Mouse (Mus musculus): ENCODE measurements around the gene Ttc39d. TPM values are rescaled to one million over a fixed set of nuclear protein-coding genes. Genes with fewer than 3 reads are reported as not detected.
A peak's percentile ranks its signal among the peaks of the same experiment; 100 is the strongest.
"Not testable (repeated sequence)": the region's sequence is repeated elsewhere in the genome, so short reads cannot be mapped to it uniquely, and the experiment has no call there.

Gene Ttc39d
- polyA plus RNA-seq, 1 experiment: not detected

DNA sequence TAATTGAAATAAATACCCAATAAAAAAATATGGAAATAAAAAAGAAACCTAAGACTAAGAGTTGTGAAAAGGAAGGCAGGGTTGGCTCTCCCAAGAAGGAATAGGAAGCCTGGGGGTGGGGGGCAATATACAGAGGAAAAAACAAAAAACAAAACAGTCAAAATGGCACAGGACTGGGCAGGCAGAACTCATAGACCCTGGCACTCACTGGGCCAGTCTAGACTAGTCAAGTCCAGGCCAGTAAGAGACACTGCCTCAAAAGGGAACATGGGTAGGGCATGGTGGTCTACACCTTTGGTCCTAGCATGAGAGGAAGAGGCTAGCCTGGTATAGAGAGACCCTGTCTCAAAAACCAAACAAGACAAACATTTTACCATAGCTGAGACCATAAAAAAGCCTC, 26.8 kb upstream of the Ttc39d start:
- DNase-seq (ENCODE audit: low read depth, low spot score): no peak

DNA sequence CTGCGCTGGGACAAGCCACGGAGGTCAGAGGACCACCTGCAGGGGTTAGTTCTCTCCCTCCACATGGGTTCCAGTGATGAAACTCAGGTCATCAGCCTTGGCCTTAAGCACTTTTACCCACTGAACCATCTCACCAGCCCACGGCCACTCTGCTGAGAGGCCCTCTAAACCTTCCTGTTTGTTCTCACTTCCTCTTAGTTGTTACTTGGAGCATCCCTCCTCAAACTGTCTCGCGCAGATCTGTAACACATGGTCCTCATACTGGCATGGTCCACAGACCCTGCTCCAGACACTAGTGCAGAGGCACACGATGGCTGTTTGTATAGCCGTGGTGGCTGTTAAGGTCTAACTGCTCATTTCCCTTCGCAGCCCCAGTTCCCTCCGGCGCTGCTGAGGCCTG, 23.6 kb upstream of the Ttc39d start:
- WGBS: 84% methylated on average over 10 of the region's 10 CpGs
- no peak for DNase-seq (ENCODE audit: low read depth, low spot score)

DNA sequence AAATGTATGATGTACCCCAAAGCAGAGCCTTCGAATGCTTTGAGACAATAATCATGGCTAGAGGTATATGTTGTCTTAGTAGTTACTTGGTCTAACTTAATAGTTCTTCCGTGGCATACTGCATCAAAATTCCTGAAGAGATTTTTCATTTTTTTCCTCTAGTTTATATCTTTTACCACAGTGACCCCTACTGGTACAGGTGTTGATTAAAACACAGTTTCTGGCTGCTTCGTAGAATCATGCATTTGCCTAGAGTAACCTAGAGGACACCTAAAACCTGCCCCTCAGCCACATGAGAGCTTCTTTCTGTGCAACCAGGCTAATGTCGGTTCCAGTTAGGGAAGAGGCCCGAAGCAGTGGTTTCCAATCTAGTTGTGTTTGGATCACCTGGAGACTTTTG, 14.2 kb upstream of the Ttc39d start:
- WGBS: 55% methylated on average over 5 of the region's 5 CpGs
- DNase-seq (ENCODE audit: low read depth, low spot score): no peak

GRCm38 (mm10) chr17:80199160-80199778, 8.0 kb upstream of the Ttc39d start:
- 94% methylated on average over 3 of the region's 3 CpGs for WGBS
- no peak for DNase-seq (ENCODE audit: low read depth, low spot score)

- WGBS: 2% methylated on average over 5 of the region's 5 CpGs
- no peak for DNase-seq (ENCODE audit: low read depth, low spot score)
Observed at GRCm38 (mm10) chr17:80205657-80206056, 1.6 kb upstream of the Ttc39d start.

DNA sequence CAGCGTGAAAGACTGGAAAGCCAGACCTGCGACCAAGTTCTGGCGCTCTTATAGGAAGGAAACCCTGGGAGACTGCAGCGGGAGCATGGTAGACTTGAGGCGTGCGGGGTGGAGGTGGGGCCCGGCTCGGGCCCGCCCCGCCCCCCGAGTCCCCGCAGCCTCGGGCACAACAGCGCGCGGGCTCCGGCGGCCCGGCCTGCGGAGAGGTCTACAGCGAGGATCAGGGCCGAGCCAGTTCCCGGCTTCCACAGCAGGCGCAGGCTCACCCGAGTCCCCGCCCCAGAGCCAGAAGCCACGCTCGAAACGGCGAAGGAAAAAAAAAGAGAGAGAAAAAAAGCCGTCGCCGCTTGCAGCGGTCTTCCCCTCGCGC, 974 bp upstream of the Ttc39d start:
- WGBS: under 1% methylated on average over 36 of the region's 36 CpGs
- DNase-seq (ENCODE audit: low read depth, low spot score): no peak

DNA sequence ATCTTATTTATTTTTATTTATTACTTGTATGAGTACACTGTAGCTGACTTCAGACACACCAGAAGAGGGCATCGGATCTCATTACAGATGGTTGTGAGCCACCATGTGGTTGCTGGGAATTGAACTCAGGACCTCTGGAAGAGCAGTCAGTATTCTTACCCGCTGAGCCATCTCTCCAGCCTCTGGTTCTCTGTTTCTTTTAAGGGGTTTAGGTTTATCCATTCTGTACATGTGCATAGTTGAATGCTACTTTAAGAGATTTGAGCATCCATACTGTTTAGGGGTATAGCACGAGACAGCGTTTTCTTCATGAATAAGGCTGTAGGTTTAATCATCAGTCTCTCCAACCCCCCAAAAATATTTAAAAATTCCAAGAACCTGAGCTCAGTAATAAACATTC, 6.7 kb downstream of the Ttc39d start:
- not testable (repeated sequence) for DNase-seq (ENCODE audit: low read depth, low spot score)
- 90% methylated on average over 4 of the region's 4 CpGs for WGBS

DNA sequence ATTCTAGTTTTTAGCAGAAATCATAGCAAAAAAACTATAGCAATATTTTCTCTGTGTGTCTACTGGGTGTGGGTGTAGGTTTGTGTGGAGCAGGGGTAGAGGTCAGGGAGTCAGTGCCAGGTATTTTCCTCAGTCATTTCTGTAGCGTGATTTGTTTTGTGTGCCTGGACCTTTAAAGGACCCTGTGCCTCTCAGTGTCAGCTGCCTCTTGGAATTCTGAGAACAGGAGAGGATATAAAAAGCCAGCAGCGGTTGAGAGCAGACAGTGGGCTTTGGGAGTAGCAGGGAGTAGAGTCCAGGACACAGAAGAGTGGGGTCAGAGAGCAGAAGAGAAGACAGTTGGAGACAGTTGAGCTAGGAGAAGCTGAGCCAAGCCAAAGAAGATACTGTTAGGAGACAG, 12.9 kb downstream of the Ttc39d start:
- DNase-seq (ENCODE audit: low read depth, low spot score): no peak
- 58% methylated on average over 2 of the region's 2 CpGs for WGBS

- no peak for DNase-seq (ENCODE audit: low read depth, low spot score)
- 72% methylated on average over 9 of the region's 9 CpGs for WGBS
Observed at GRCm38 (mm10) chr17:80221202-80221601, 13.9 kb downstream of the Ttc39d start.

- DNase-seq (ENCODE audit: low read depth, low spot score): no peak
- WGBS: 56% methylated on average over 3 of the region's 3 CpGs
Observed at GRCm38 (mm10) chr17:80221890-80222628, 14.8 kb downstream of the Ttc39d start.

DNA sequence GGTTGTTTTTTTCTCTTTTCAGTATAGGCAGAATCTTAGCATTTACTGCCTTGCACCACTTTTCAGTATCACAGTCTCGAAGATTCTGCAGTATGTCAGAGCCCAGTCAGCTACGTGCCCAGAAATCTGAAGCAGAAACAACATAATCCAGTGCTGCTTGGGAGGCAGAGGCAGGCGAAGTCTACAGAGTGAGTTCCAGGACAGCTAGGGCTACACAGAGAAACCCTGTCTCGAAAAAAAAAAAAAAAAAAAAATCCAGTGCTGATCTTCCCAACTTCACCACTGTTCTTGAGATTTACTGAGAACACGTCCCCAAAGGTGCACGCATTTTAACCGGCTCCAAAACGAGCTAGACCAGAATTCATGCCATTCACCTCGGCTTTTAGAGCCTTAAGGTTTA, 16.6 kb downstream of the Ttc39d start:
- WGBS: 3% methylated on average over 9 of the region's 9 CpGs
- no peak for DNase-seq (ENCODE audit: low read depth, low spot score)

DNA sequence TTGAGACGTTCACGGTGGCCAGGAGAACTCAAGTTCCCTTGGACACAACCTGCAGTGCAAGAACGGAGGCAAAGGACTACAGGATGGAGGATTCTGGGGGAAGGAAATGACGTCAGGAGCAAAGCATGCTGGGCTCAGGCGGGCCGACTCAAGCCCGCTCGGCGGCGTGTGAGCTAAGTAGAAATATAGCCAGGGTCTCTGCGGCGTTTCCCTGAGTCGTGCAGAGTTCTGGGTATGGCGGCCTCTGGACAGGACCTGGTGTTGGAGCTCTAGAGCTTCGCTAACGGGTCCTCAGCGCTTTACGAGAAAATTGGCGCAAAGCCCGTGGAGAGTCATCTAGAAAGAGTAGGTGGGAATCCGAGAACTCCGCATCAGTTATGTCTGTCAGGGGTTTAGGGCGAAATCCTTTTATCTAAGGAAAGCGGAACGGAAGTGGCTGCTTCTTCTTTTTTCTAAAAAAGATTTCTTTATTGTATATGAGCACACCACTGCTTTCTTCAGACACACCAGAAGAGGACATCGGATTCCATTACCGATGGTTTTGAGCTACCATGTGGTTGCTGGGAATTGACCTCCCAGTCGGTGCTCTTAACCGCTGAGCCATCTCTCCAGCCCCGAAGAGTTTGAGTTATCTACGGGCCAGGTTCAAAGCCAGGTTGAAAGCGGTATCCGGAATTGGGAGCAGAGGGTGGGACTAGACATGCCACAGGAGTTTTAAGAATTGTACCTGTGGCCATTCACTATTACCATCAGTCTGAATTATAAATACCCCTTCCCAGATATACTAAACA, 17.3 kb downstream of the Ttc39d start, which contains the start of gene Gemin6:
Gene Gemin6 (plus strand): TSS at position 116 of the 791 bp plus-strand sequence.
- peak; percentile 85 for DNase-seq (ENCODE audit: low read depth, low spot score)
- WGBS: under 1% methylated on average over 33 of the region's 33 CpGs

- not testable (repeated sequence) for DNase-seq (ENCODE audit: low read depth, low spot score)
- WGBS: 31% methylated on average over 5 of the region's 5 CpGs
Observed at GRCm38 (mm10) chr17:80225142-80225541, 17.9 kb downstream of the Ttc39d start.

GRCm38 (mm10) chr17:80229396-80229795, 22.1 kb downstream of the Ttc39d start:
- 38% methylated on average over 2 of the region's 2 CpGs for WGBS
- DNase-seq (ENCODE audit: low read depth, low spot score): no peak

DNA sequence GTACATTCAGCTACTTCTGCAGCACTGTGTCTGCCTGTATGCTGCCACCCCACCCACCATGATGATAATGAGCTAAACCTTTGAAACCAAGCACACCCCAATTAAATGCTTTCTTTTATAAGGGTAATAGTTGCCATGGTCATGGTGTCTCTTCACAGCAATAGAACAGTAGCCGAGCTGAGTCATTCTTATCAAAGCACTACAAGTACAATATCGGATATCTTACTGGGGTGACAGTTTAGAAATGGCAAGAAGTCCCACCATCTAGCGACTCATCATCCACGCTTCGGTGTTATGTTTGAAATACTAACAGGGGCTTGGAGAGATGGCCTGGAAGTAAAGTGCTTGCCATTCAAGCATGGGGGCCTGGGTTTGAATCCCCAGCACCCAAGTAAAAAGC, 26.6 kb downstream of the Ttc39d start:
- WGBS: 89% methylated on average over 5 of the region's 5 CpGs
- no peak for DNase-seq (ENCODE audit: low read depth, low spot score)

DNA sequence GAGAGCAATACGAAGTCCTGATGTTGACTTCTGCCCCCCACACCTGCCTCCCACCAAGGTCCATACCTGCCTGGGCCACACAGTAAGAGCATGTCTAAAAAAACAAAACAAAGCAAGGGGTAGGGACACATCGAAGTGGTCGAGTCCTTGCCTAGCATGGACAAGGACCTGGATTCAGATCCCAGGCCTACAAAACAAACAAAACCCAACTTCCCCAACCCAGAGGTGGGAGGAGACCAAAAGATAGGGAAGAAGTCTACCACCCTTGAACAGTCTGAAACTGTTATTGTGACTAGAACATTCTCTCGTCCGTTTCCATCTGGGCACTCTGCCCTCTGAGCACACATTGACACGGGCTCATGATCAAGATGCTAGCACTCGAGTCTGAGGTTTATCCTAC, 27.1 kb downstream of the Ttc39d start:
- DNase-seq (ENCODE audit: low read depth, low spot score): no peak
- WGBS: 63% methylated on average over 7 of the region's 7 CpGs

- DNase-seq (ENCODE audit: low read depth, low spot score): no peak
- 74% methylated on average over 3 of the region's 3 CpGs for WGBS
Observed at GRCm38 (mm10) chr17:80235477-80235876, 28.2 kb downstream of the Ttc39d start.

GRCm38 (mm10) chr17:80236805-80237204, 29.5 kb downstream of the Ttc39d start:
- WGBS: 92% methylated on average over 3 of the region's 3 CpGs
- no peak for DNase-seq (ENCODE audit: low read depth, low spot score)

- DNase-seq (ENCODE audit: low read depth, low spot score): no peak
- WGBS: 86% methylated on average over 5 of the region's 5 CpGs
Observed at GRCm38 (mm10) chr17:80237475-80237874, 30.2 kb downstream of the Ttc39d start.

- DNase-seq (ENCODE audit: low read depth, low spot score): no peak
- 94% methylated on average over 9 of the region's 9 CpGs for WGBS
Observed at GRCm38 (mm10) chr17:80241594-80241993, 34.3 kb downstream of the Ttc39d start.

- 76% methylated on average over 13 of the region's 13 CpGs for WGBS
- DNase-seq (ENCODE audit: low read depth, low spot score): no peak
Observed at GRCm38 (mm10) chr17:80243116-80243515, 35.9 kb downstream of the Ttc39d start.
